Mouse (Mus musculus): Measurements from ENCODE around the gene Mknk1.

DNA sequence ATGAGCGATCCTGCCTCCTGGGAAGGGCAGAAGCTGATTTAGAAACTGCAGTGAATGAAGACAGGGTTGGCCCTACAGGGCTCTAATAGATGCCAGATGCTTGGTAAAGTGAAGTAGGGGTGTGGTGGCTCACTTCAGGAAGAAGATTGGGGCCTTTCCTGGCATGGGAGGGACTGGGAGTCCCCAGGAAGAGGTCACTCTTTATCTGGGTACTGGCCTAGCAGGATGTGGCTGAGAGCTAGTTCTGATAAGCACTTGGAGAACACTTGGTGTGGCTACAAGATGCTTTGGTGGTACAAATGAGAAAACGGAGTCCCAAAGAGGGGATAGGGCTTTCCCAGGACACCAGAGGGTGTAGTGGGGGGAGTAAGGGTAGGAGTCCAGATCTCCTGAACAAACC is 14.8 kb upstream of the Mknk1 start:
- TF ChIP-seq CTCF (conservative IDR thresholded peaks at IDR 0.05; ENCODE audit: low read length) (no peak), NANOG (IDR thresholded peaks at IDR 0.05; ENCODE audit: borderline replicate concordance, low read length) (no peak)
